Mouse (Mus musculus): ENCODE measurements around the gene Lrrc59. TPM values are rescaled to one million over a fixed set of nuclear protein-coding genes. Genes with fewer than 3 reads are reported as not detected.

Lrrc59 gene
- polyA plus RNA-seq, 1 experiment from 2014 or later: 138 TPM

Other genes starting within 250 kb of the Lrrc59 start
- 0.19 and 0.50 TPM in 2 replicates for gene Abcc3, start 236.8 kb upstream of the Lrrc59 start, polyA plus RNA-seq (2014; fragmentation: Nextera tagmentation; extraction: Ambion mirVana)
- 20.1 and 22.7 TPM in 2 replicates for gene Cacna1g, start 155.6 kb upstream of the Lrrc59 start, polyA plus RNA-seq (2014; fragmentation: Nextera tagmentation; extraction: Ambion mirVana)
- gene Spata20, start 143.6 kb upstream of the Lrrc59 start, polyA plus RNA-seq (2014; fragmentation: Nextera tagmentation; extraction: Ambion mirVana): 0.42 and 0.54 TPM in 2 replicates
- 0.23 and 0.43 TPM in 2 replicates for gene Epn3, start 129.8 kb upstream of the Lrrc59 start, polyA plus RNA-seq (2014; fragmentation: Nextera tagmentation; extraction: Ambion mirVana)
- 2.1 and 3.3 TPM in 2 replicates for gene Mycbpap, start 108.0 kb upstream of the Lrrc59 start, polyA plus RNA-seq (2014; fragmentation: Nextera tagmentation; extraction: Ambion mirVana)
- 5.9 and 8.0 TPM in 2 replicates for gene Rsad1, start 80.5 kb upstream of the Lrrc59 start, polyA plus RNA-seq (2014; fragmentation: Nextera tagmentation; extraction: Ambion mirVana)
- 0.18 TPM in 1 of 2 replicates, not detected in the other for gene Chad, start 64.7 kb upstream of the Lrrc59 start, polyA plus RNA-seq (2014; fragmentation: Nextera tagmentation; extraction: Ambion mirVana)
- gene Acsf2, start 27.9 kb upstream of the Lrrc59 start, polyA plus RNA-seq (2014; fragmentation: Nextera tagmentation; extraction: Ambion mirVana): 1.1 and 2.0 TPM in 2 replicates
- gene Mrpl27, start 24.0 kb downstream of the Lrrc59 start, polyA plus RNA-seq (2014; fragmentation: Nextera tagmentation; extraction: Ambion mirVana): 115 and 131 TPM in 2 replicates
- 2.2 and 4.4 TPM in 2 replicates for gene Eme1, start 24.2 kb downstream of the Lrrc59 start, polyA plus RNA-seq (2014; fragmentation: Nextera tagmentation; extraction: Ambion mirVana)
- 11.0 and 13.0 TPM in 2 replicates for gene Xylt2, start 47.7 kb downstream of the Lrrc59 start, polyA plus RNA-seq (2014; fragmentation: Nextera tagmentation; extraction: Ambion mirVana)
- not detected in 2 replicates for gene Gm11541, start 74.7 kb downstream of the Lrrc59 start, polyA plus RNA-seq (2014; fragmentation: Nextera tagmentation; extraction: Ambion mirVana)
- 0.24 TPM in 1 of 2 replicates, not detected in the other for gene Cdc34b, start 112.0 kb downstream of the Lrrc59 start, polyA plus RNA-seq (2014; fragmentation: Nextera tagmentation; extraction: Ambion mirVana)
- gene Tmem92, start 152.9 kb downstream of the Lrrc59 start, polyA plus RNA-seq (2014; fragmentation: Nextera tagmentation; extraction: Ambion mirVana): not detected in 2 replicates

Measured in midbrain, embryonic 14.5 days (tissue).